Mouse (Mus musculus) testis, adult 2 months (tissue): ENCODE results near the gene Itpr1.

Experiments used
- CTCF ChIP-seq: fragments of 200-500 bp; IDR thresholded peaks from 2 replicates; pipeline ENCODE4 v1.5.1; 2012; ENCODE audit warnings: low read depth, mild to moderate bottlenecking, inconsistent platforms, low read length, moderate library complexity; ENCODE audit not compliant: control insufficient read depth, insufficient read depth, insufficient replicate concordance
- POLR2A ChIP-seq: fragments of 200-500 bp; IDR thresholded peaks from 2 replicates; pipeline ENCODE4 v1.6.1; 2012; ENCODE audit warnings: low read depth, mild to moderate bottlenecking, inconsistent platforms, low read length, moderate library complexity; ENCODE audit not compliant: control insufficient read depth

- TF ChIP-seq CTCF, result no peak
- no peak for TF ChIP-seq POLR2A
These were observed 40.7 kb upstream of the Itpr1 start for GRCm38 (mm10) chr6:108172219-108172618.
